Mouse (Mus musculus): ENCODE measurements around the gene Rccd1. TPM values are rescaled to one million over a fixed set of nuclear protein-coding genes. Genes with fewer than 3 reads are reported as not detected.

Rccd1 gene
- 3.4 TPM for polyA plus RNA-seq (2014; fragmentation: Illumina TruSeq; extraction: RNeasy Lipid Tissue Mini Kit (QIAGEN cat#74804); ENCODE audit: low read depth, low replicate concordance)

GRCm38 (mm10) chr7:80324043-80324815 is at the start of gene Rccd1:
Gene Rccd1, minus strand, starts transcription at chr7:80324454.

GRCm38 (mm10) chr7:80371041-80371751 is 46.9 kb upstream of the Rccd1 start, which contains the start of gene Man2a2:
Gene Man2a2, minus strand, starts transcription at chr7:80371375.

GRCm38 (mm10) chr7:80342858-80343257 is 18.6 kb upstream of the Rccd1 start, which contains the start of gene Hddc3:
Gene Hddc3, plus strand, starts transcription at chr7:80343104.

GRCm38 (mm10) chr7:80340793-80341192 is 16.5 kb upstream of the Rccd1 start, which contains the start of gene Unc45a:
Gene Unc45a, minus strand, starts transcription at chr7:80341005.

GRCm38 (mm10) chr7:80294062-80294763 is 30.0 kb downstream of the Rccd1 start, which contains the start of gene Prc1:
Gene Prc1, plus strand, starts transcription at chr7:80294450.

GRCm38 (mm10) chr7:80268897-80269750 is 55.1 kb downstream of the Rccd1 start, which contains the start of gene Vps33b:
Gene Vps33b, plus strand, starts transcription at chr7:80269649.

GRCm38 (mm10) chr7:80260625-80261371 is 63.5 kb downstream of the Rccd1 start, which contains the start of gene Ngrn:
Gene Ngrn, plus strand, starts transcription at chr7:80261215.

GRCm38 (mm10) chr7:80246148-80246721 is 78.0 kb downstream of the Rccd1 start, which contains the start of gene Ttll13:
Gene Ttll13, plus strand, starts transcription at chr7:80246376.

Other genes starting within 250 kb of the Rccd1 start
- 7.8 TPM for gene Idh2, start 209.1 kb downstream of the Rccd1 start, polyA plus RNA-seq (2014; fragmentation: Illumina TruSeq; extraction: RNeasy Lipid Tissue Mini Kit (QIAGEN cat#74804); ENCODE audit: low read depth, low replicate concordance)
- 2.3 TPM for gene Sema4b, start 137.6 kb downstream of the Rccd1 start, polyA plus RNA-seq (2014; fragmentation: Illumina TruSeq; extraction: RNeasy Lipid Tissue Mini Kit (QIAGEN cat#74804); ENCODE audit: low read depth, low replicate concordance)
- gene Cib1, start 91.6 kb downstream of the Rccd1 start, polyA plus RNA-seq (2014; fragmentation: Illumina TruSeq; extraction: RNeasy Lipid Tissue Mini Kit (QIAGEN cat#74804); ENCODE audit: low read depth, low replicate concordance): 10.9 TPM
- 2.7 TPM for gene Gdpgp1, start 91.6 kb downstream of the Rccd1 start, polyA plus RNA-seq (2014; fragmentation: Illumina TruSeq; extraction: RNeasy Lipid Tissue Mini Kit (QIAGEN cat#74804); ENCODE audit: low read depth, low replicate concordance)
- 0.41 TPM for gene Ttll13, start 78.1 kb downstream of the Rccd1 start, polyA plus RNA-seq (2014; fragmentation: Illumina TruSeq; extraction: RNeasy Lipid Tissue Mini Kit (QIAGEN cat#74804); ENCODE audit: low read depth, low replicate concordance)
- 23.7 TPM for gene Ngrn, start 63.2 kb downstream of the Rccd1 start, polyA plus RNA-seq (2014; fragmentation: Illumina TruSeq; extraction: RNeasy Lipid Tissue Mini Kit (QIAGEN cat#74804); ENCODE audit: low read depth, low replicate concordance)
- gene Vps33b, start 54.8 kb downstream of the Rccd1 start, polyA plus RNA-seq (2014; fragmentation: Illumina TruSeq; extraction: RNeasy Lipid Tissue Mini Kit (QIAGEN cat#74804); ENCODE audit: low read depth, low replicate concordance): 11.4 TPM
- 22.4 TPM for gene Prc1, start 30.0 kb downstream of the Rccd1 start, polyA plus RNA-seq (2014; fragmentation: Illumina TruSeq; extraction: RNeasy Lipid Tissue Mini Kit (QIAGEN cat#74804); ENCODE audit: low read depth, low replicate concordance)
- gene Unc45a, start 16.6 kb upstream of the Rccd1 start, polyA plus RNA-seq (2014; fragmentation: Illumina TruSeq; extraction: RNeasy Lipid Tissue Mini Kit (QIAGEN cat#74804); ENCODE audit: low read depth, low replicate concordance): 6.8 TPM
- 17.2 TPM for gene Hddc3, start 18.6 kb upstream of the Rccd1 start, polyA plus RNA-seq (2014; fragmentation: Illumina TruSeq; extraction: RNeasy Lipid Tissue Mini Kit (QIAGEN cat#74804); ENCODE audit: low read depth, low replicate concordance)
- gene Man2a2, start 46.9 kb upstream of the Rccd1 start, polyA plus RNA-seq (2014; fragmentation: Illumina TruSeq; extraction: RNeasy Lipid Tissue Mini Kit (QIAGEN cat#74804); ENCODE audit: low read depth, low replicate concordance): 51.8 TPM
- gene Fes, start 63.5 kb upstream of the Rccd1 start, polyA plus RNA-seq (2014; fragmentation: Illumina TruSeq; extraction: RNeasy Lipid Tissue Mini Kit (QIAGEN cat#74804); ENCODE audit: low read depth, low replicate concordance): 0.23 TPM
- gene Furin, start 81.0 kb upstream of the Rccd1 start, polyA plus RNA-seq (2014; fragmentation: Illumina TruSeq; extraction: RNeasy Lipid Tissue Mini Kit (QIAGEN cat#74804); ENCODE audit: low read depth, low replicate concordance): 4.5 TPM
- gene Blm, start 210.7 kb upstream of the Rccd1 start, polyA plus RNA-seq (2014; fragmentation: Illumina TruSeq; extraction: RNeasy Lipid Tissue Mini Kit (QIAGEN cat#74804); ENCODE audit: low read depth, low replicate concordance): 17.5 TPM

All from adrenal gland, adult 10 weeks (tissue).